ENCODE assay signal across 13 mouse cellular contexts in the genomic region with DNA sequence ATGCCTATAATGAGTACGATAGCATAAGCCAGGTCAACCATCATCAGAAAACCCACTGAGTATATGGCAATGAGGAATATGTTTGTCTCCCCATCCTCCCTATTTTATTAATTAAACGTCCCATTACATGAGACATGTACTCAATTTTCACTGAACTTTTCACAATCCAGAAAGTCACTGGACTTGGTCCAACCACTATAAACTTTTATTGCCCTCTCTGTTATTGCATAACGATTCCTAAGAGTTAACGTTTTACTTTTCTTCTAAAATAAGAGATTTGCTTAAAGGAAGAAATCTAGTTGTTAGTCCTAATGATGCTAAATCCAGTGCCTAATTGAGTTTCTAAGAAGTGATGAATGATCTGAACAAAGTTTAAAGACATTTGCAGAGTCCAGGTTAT.
"Had no signal": no experiment of that assay in that cellular context is flagged by ENCODE, and none has a peak within 500 bp of the region (broad histone marks: within the 10 kb centered on the region; RNA-seq: fewer than 3 reads in every experiment).

No protein-coding gene starts in this region.

- DNase-seq: left cerebral cortex, postnatal 4 days; liver, embryonic 13.5 days; lung, adult 18-20 months; lung, postnatal 10 days; retina, postnatal 1 day; right cerebral cortex, postnatal 4 days; spleen, adult 18-20 months; thymus, adult 18-20 months; thymus, postnatal 14 days had no signal

- H3K9ac ChIP-seq: hindbrain, embryonic 15.5 days; limb, embryonic 15.5 days; liver, embryonic 13.5 days; midbrain, embryonic 13.5 days; neural tube, embryonic 12.5 days had no signal

- H3K4me2 ChIP-seq: hindbrain, embryonic 15.5 days; limb, embryonic 15.5 days; liver, embryonic 13.5 days; midbrain, embryonic 13.5 days; neural tube, embryonic 12.5 days had no signal

- H3K27ac ChIP-seq: hindbrain, embryonic 15.5 days; limb, embryonic 15.5 days; liver, embryonic 13.5 days; midbrain, embryonic 13.5 days; neural tube, embryonic 12.5 days had no signal

- H3K36me3 ChIP-seq: hindbrain, embryonic 15.5 days; limb, embryonic 15.5 days; liver, embryonic 13.5 days; midbrain, embryonic 13.5 days; neural tube, embryonic 12.5 days had no signal

- ATAC-seq: midbrain, embryonic 13.5 days had no signal

- H3K4me3 ChIP-seq: hindbrain, embryonic 15.5 days; limb, embryonic 15.5 days; liver, embryonic 13.5 days; midbrain, embryonic 13.5 days; neural tube, embryonic 12.5 days had no signal

- H3K27me3 ChIP-seq: hindbrain, embryonic 15.5 days; limb, embryonic 15.5 days; liver, embryonic 13.5 days; midbrain, embryonic 13.5 days; neural tube, embryonic 12.5 days had no signal

- H3K4me1 ChIP-seq: hindbrain, embryonic 15.5 days; limb, embryonic 15.5 days; liver, embryonic 13.5 days; midbrain, embryonic 13.5 days; neural tube, embryonic 12.5 days had no signal

- H3K9me3 ChIP-seq: hindbrain, embryonic 15.5 days; limb, embryonic 15.5 days; liver, embryonic 13.5 days; midbrain, embryonic 13.5 days; neural tube, embryonic 12.5 days had no signal
